Mouse (Mus musculus) midbrain, embryonic 12.5 days (tissue): Measurements from ENCODE around the gene Echdc3. TPM values are rescaled to one million over a fixed set of nuclear protein-coding genes. Genes with fewer than 3 reads are reported as not detected.

Experiments
- ATAC-seq: fragments of 200-750 bp; cut with Nextera tagmentation; 2 replicates; pipeline ENCODE4 v1.8.0; 2017; ENCODE audit warnings: low read depth, moderate TSS enrichment, moderate library complexity; ENCODE audit not compliant: low FRiP score
- H3K27ac ChIP-seq: fragments of 300-500 bp; sonication (generic); replicated peaks from 2 replicates; pipeline ENCODE4 v1.5.1; 2016; ENCODE audit warnings: mild to moderate bottlenecking
- H3K27me3 ChIP-seq: fragments of 300-500 bp; sonication (generic); 2 replicates; pipeline ENCODE4 v1.6.1; 2016; ENCODE audit warnings: mild to moderate bottlenecking
- H3K36me3 ChIP-seq: fragments of 300-500 bp; sonication (generic); 2 replicates; pipeline ENCODE4 v1.6.1; 2016
- H3K4me1 ChIP-seq: fragments of 300-500 bp; sonication (generic); 2 replicates; pipeline ENCODE4 v1.6.1; 2016
- H3K4me2 ChIP-seq: fragments of 300-500 bp; sonication (generic); replicated peaks from 2 replicates; pipeline ENCODE4 v1.6.1; 2016; ENCODE audit warnings: mild to moderate bottlenecking, moderate library complexity
- H3K4me3 ChIP-seq: fragments of 300-500 bp; sonication (generic); 2 replicates; pipeline ENCODE4 v1.5.1; 2016; ENCODE audit warnings: mild to moderate bottlenecking
- H3K9ac ChIP-seq: fragments of 300-500 bp; sonication (generic); replicated peaks from 2 replicates; pipeline ENCODE4 v1.6.1; 2016; ENCODE audit warnings: mild to moderate bottlenecking, moderate library complexity
- H3K9me3 ChIP-seq: fragments of 300-500 bp; sonication (generic); 2 replicates; pipeline ENCODE4 v1.6.1; 2016; ENCODE audit warnings: mild to moderate bottlenecking
- WGBS: fragments of 180-500 bp; shearing (Covaris S2); methylation state at CpG from one replicate; pipeline ENCODE4 v1.1.7; 2016; 5-methylcytosine and 5-hydroxymethylcytosine counted together
- polyA plus RNA-seq: library from polyadenylated mRNA; unstranded; fragments of >200 nt; fragmentation: Nextera tagmentation; extraction: Ambion mirVana; gene quantifications from 2 replicates; pipeline ENCODE4 v1.2.1, GENCODE M21; 2016

Gene Echdc3
- polyA plus RNA-seq, 1 experiment from 2014 or later: 2.7 TPM

GRCm38 (mm10) chr2:6188891-6189674 is 23.8 kb downstream of the Echdc3 start:
- Histone ChIP-seq H3K27ac (no peak overlapping the region), H3K4me3 (no peak overlapping the region), H3K4me1 (peaks cover 2% of the 10 kb centered on the region; the same call in 1 of the 2 replicates), H3K9ac (no peak overlapping the region), H3K9me3 (peaks cover 5% of the 10 kb centered on the region; the same call in 1 of the 2 replicates), H3K36me3 (no peaks in the 10 kb centered on the region), H3K4me2 (no peak overlapping the region), H3K27me3 (no peaks in the 10 kb centered on the region)
- 79% methylated on average over 11 of the region's 11 CpGs for WGBS
- no peak for ATAC-seq

GRCm38 (mm10) chr2:6187418-6187817 is 25.4 kb downstream of the Echdc3 start:
- Histone ChIP-seq H3K4me1 (peaks cover 2% of the 10 kb centered on the region; the same call in 1 of the 2 replicates), H3K9me3 (peaks cover 5% of the 10 kb centered on the region; the same call in 1 of the 2 replicates), H3K36me3 (no peaks in the 10 kb centered on the region), H3K27ac (no peak overlapping the region), H3K4me2 (no peak overlapping the region), H3K4me3 (no peak overlapping the region), H3K9ac (no peak overlapping the region), H3K27me3 (no peaks in the 10 kb centered on the region)
- no peak for ATAC-seq
- WGBS: 66% methylated on average over 11 of the region's 11 CpGs

GRCm38 (mm10) chr2:6186913-6187312 is 25.9 kb downstream of the Echdc3 start:
- peaks cover 5% of the 10 kb centered on the region; the same call in 1 of the 2 replicates for H3K9me3 ChIP-seq
- no peak overlapping the region for H3K4me2 ChIP-seq
- no peak overlapping the region for H3K4me3 ChIP-seq
- H3K27me3 ChIP-seq: no peaks in the 10 kb centered on the region
- no peak for ATAC-seq
- H3K4me1 ChIP-seq: peaks cover 2% of the 10 kb centered on the region; the same call in 1 of the 2 replicates
- H3K9ac ChIP-seq: no peak overlapping the region
- 0 out of 2 replicates have a peak overlapping the region, but pooled peaks have one; percentile 15 for H3K27ac ChIP-seq
- WGBS: 65% methylated on average over 4 of the region's 4 CpGs
- H3K36me3 ChIP-seq: no peaks in the 10 kb centered on the region

GRCm38 (mm10) chr2:6179749-6180117 is 33.1 kb downstream of the Echdc3 start:
- Histone ChIP-seq H3K9me3 (peaks cover 4% of the 10 kb centered on the region; the same call in 1 of the 2 replicates), H3K27ac (no peak overlapping the region), H3K4me1 (no peaks in the 10 kb centered on the region), H3K27me3 (no peaks in the 10 kb centered on the region), H3K9ac (no peak overlapping the region), H3K36me3 (no peaks in the 10 kb centered on the region), H3K4me3 (no peak overlapping the region), H3K4me2 (no peak overlapping the region)
- no peak for ATAC-seq
- WGBS: 91% methylated on average over 1 of the region's 1 CpGs

- WGBS: 89% methylated on average over 14 of the region's 16 CpGs
- Histone ChIP-seq H3K27me3 (no peaks in the 10 kb centered on the region), H3K36me3 (no peaks in the 10 kb centered on the region), H3K9ac (no peak overlapping the region), H3K4me2 (no peak overlapping the region), H3K4me1 (no peaks in the 10 kb centered on the region), H3K9me3 (no peaks in the 10 kb centered on the region), H3K4me3 (no peak overlapping the region), H3K27ac (no peak overlapping the region)
- no peak for ATAC-seq
Observed at GRCm38 (mm10) chr2:6178901-6179748, 33.7 kb downstream of the Echdc3 start.

GRCm38 (mm10) chr2:6173013-6173412 is 39.8 kb downstream of the Echdc3 start:
- Histone ChIP-seq H3K4me3 (no peak overlapping the region), H3K27me3 (no peaks in the 10 kb centered on the region), H3K4me1 (no peaks in the 10 kb centered on the region), H3K36me3 (no peaks in the 10 kb centered on the region), H3K27ac (no peak overlapping the region), H3K9ac (no peak overlapping the region), H3K4me2 (no peak overlapping the region), H3K9me3 (no peaks in the 10 kb centered on the region)
- ATAC-seq: no peak
- WGBS: 62% methylated on average over 3 of the region's 3 CpGs

- WGBS: 81% methylated on average over 2 of the region's 2 CpGs
- Histone ChIP-seq H3K9ac (no peak overlapping the region), H3K36me3 (no peaks in the 10 kb centered on the region), H3K4me2 (no peak overlapping the region), H3K4me1 (no peaks in the 10 kb centered on the region), H3K27ac (no peak overlapping the region), H3K4me3 (no peak overlapping the region), H3K27me3 (no peaks in the 10 kb centered on the region), H3K9me3 (no peaks in the 10 kb centered on the region)
- ATAC-seq: 0 out of 2 replicates have a peak, but pooled peaks have one; percentile 12
Observed at GRCm38 (mm10) chr2:6168560-6168959, 44.3 kb downstream of the Echdc3 start.

GRCm38 (mm10) chr2:6167843-6168558 is 44.8 kb downstream of the Echdc3 start:
- Histone ChIP-seq H3K27me3 (no peaks in the 10 kb centered on the region), H3K4me3 (no peak overlapping the region), H3K27ac (no peak overlapping the region), H3K9ac (no peak overlapping the region), H3K4me2 (no peak overlapping the region), H3K4me1 (no peaks in the 10 kb centered on the region), H3K9me3 (no peaks in the 10 kb centered on the region), H3K36me3 (no peaks in the 10 kb centered on the region)
- ATAC-seq: 0 out of 2 replicates have a peak, but pooled peaks have one; percentile 47
- 33% methylated on average over 5 of the region's 5 CpGs for WGBS

- Histone ChIP-seq H3K4me1 (no peaks in the 10 kb centered on the region), H3K27ac (no peak overlapping the region), H3K36me3 (no peaks in the 10 kb centered on the region), H3K4me2 (no peak overlapping the region), H3K9ac (no peak overlapping the region), H3K27me3 (no peaks in the 10 kb centered on the region), H3K9me3 (no peaks in the 10 kb centered on the region), H3K4me3 (no peak overlapping the region)
- no peak for ATAC-seq
- WGBS: 85% methylated on average over 6 of the region's 6 CpGs
Observed at GRCm38 (mm10) chr2:6165771-6166170, 47.1 kb downstream of the Echdc3 start.

- no peaks in the 10 kb centered on the region for H3K9me3 ChIP-seq
- H3K27ac ChIP-seq: no peak overlapping the region
- WGBS: 69% methylated on average over 16 of the region's 16 CpGs
- no peak overlapping the region for H3K4me2 ChIP-seq
- no peak overlapping the region for H3K9ac ChIP-seq
- H3K27me3 ChIP-seq: no peaks in the 10 kb centered on the region
- no peak overlapping the region for H3K4me3 ChIP-seq
- ATAC-seq: no peak
- H3K36me3 ChIP-seq: no peaks in the 10 kb centered on the region
- H3K4me1 ChIP-seq: no peaks in the 10 kb centered on the region
Observed at GRCm38 (mm10) chr2:6164606-6165290, 48.1 kb downstream of the Echdc3 start.

- no peaks in the 10 kb centered on the region for H3K36me3 ChIP-seq
- no peaks in the 10 kb centered on the region for H3K9me3 ChIP-seq
- WGBS: 69% methylated on average over 6 of the region's 6 CpGs
- H3K9ac ChIP-seq: no peak overlapping the region
- H3K27me3 ChIP-seq: no peaks in the 10 kb centered on the region
- no peak overlapping the region for H3K27ac ChIP-seq
- no peak overlapping the region for H3K4me2 ChIP-seq
- no peak for ATAC-seq
- no peaks in the 10 kb centered on the region for H3K4me1 ChIP-seq
- H3K4me3 ChIP-seq: no peak overlapping the region
Observed at GRCm38 (mm10) chr2:6162366-6163040, 50.3 kb downstream of the Echdc3 start.
